In genomic region chr16:8108141-8109122, GRCm38 (mm10) we compare ENCODE assay signal across 9 mouse cellular contexts.
DNase-seq lines count a peak whose midpoint lies in the region; ATAC-seq and TF ChIP-seq lines count a peak whose summit lies in the region.
"Had no signal": no experiment of that assay in that cellular context is flagged by ENCODE, and none has a peak within 500 bp of the region (broad histone marks: within the 10 kb centered on the region; RNA-seq: fewer than 3 reads in every experiment).

No protein-coding gene starts in this region.

- H3K36me3 ChIP-seq in forebrain, postnatal 0 days (ENCODE audit: insufficient read depth): no peaks in the 10 kb centered on the region
- no peaks in the 10 kb centered on the region for H3K36me3 ChIP-seq in forebrain, embryonic 10.5 days (replicated peaks)
- no peaks in the 10 kb centered on the region for H3K36me3 ChIP-seq in kidney, embryonic 15.5 days

- no peak overlapping the region for H3K27ac ChIP-seq in forebrain, postnatal 0 days (ENCODE audit: low read depth, low read length)
- H3K27ac ChIP-seq in forebrain, embryonic 10.5 days: no peak overlapping the region
- no peak overlapping the region for H3K27ac ChIP-seq in kidney, embryonic 15.5 days

- no peak for TF ChIP-seq CTCF in forebrain, postnatal 0 days (IDR thresholded peaks at IDR 0.05; ENCODE audit: low read depth)

- 39% methylated on average over 19 of the region's 19 CpGs for WGBS in forebrain, postnatal 0 days
- 83% methylated on average over 19 of the region's 19 CpGs for WGBS in forebrain, embryonic 10.5 days
- 60% methylated on average over 19 of the region's 19 CpGs for WGBS in kidney, embryonic 15.5 days

- no peak overlapping the region for H3K4me3 ChIP-seq in forebrain, postnatal 0 days (ENCODE audit: low read depth, low read length)
- no peak overlapping the region for H3K4me3 ChIP-seq in forebrain, embryonic 10.5 days
- no peak overlapping the region for H3K4me3 ChIP-seq in kidney, embryonic 15.5 days (replicated peaks)

- H3K27me3 ChIP-seq in forebrain, postnatal 0 days (ENCODE audit: insufficient read depth, low read length): no peaks in the 10 kb centered on the region
- no peaks in the 10 kb centered on the region for H3K27me3 ChIP-seq in forebrain, embryonic 10.5 days (ENCODE audit: poor library complexity, severe bottlenecking)
- H3K27me3 ChIP-seq in kidney, embryonic 15.5 days: no peaks in the 10 kb centered on the region
- H3K27me3 ChIP-seq: CH12.LX had no signal

- ATAC-seq in forebrain, postnatal 0 days: peak; percentile 51
- no peak for ATAC-seq in kidney, embryonic 15.5 days (replicated peaks; ENCODE audit: low FRiP score)

- H3K4me1 ChIP-seq in forebrain, postnatal 0 days (ENCODE audit: insufficient read depth): no peaks in the 10 kb centered on the region
- H3K4me1 ChIP-seq in forebrain, embryonic 10.5 days: peaks cover 6% of the 10 kb centered on the region; the same call in 1 of the 2 replicates
- no peaks in the 10 kb centered on the region for H3K4me1 ChIP-seq in kidney, embryonic 15.5 days

- H3K9ac ChIP-seq in forebrain, postnatal 0 days: no peak overlapping the region
- no peak overlapping the region for H3K9ac ChIP-seq in kidney, embryonic 15.5 days

- DNase-seq in forebrain, postnatal 0 days: peak; percentile 82
- no peak for DNase-seq in forebrain, embryonic 10.5 days (ENCODE audit: extremely low spot score, low spot score)
- DNase-seq in NIH3T3 (ENCODE audit: low read depth): peak; percentile 18
- DNase-seq in frontal cortex, postnatal 36 days (ENCODE audit: low spot score in 2 of 2): peak; percentile 23 to 40
- peak; percentile 63 to 69 for DNase-seq in layer of hippocampus, postnatal 10 days (ENCODE audit: low spot score in 2 of 2)
- peak; percentile 50 for DNase-seq in right cerebral cortex, postnatal 14 days
- DNase-seq in thymus, postnatal 14 days: no peak

- no peaks in the 10 kb centered on the region for H3K9me3 ChIP-seq in forebrain, postnatal 0 days (ENCODE audit: low read length)
- no peaks in the 10 kb centered on the region; the same call in 1 of the 2 replicates for H3K9me3 ChIP-seq in forebrain, embryonic 10.5 days
- no peaks in the 10 kb centered on the region for H3K9me3 ChIP-seq in kidney, embryonic 15.5 days (replicated peaks)

- H3K4me2 ChIP-seq in forebrain, postnatal 0 days (ENCODE audit: low read depth): no peak overlapping the region
- no peak overlapping the region for H3K4me2 ChIP-seq in kidney, embryonic 15.5 days

Comparison
In these comparisons a context has a peak if more than half of its experiments do, and no peak if none do; other contexts are left out.
1. DNase-seq: peak in forebrain, postnatal 0 days (single experiment), NIH3T3 (single experiment), frontal cortex, postnatal 36 days (2 of 2), layer of hippocampus, postnatal 10 days (2 of 2) and right cerebral cortex, postnatal 14 days (single experiment); none in forebrain, embryonic 10.5 days (single experiment) and thymus, postnatal 14 days (single experiment).